Mouse (Mus musculus): ENCODE measurements at regions not wholly inside any gene's neighbourhood (a gene's known extent, or its start where the extent isn't known, plus 50 kb on each side); places are given as distances from the start of the nearest gene placed in this dataset.

DNA sequence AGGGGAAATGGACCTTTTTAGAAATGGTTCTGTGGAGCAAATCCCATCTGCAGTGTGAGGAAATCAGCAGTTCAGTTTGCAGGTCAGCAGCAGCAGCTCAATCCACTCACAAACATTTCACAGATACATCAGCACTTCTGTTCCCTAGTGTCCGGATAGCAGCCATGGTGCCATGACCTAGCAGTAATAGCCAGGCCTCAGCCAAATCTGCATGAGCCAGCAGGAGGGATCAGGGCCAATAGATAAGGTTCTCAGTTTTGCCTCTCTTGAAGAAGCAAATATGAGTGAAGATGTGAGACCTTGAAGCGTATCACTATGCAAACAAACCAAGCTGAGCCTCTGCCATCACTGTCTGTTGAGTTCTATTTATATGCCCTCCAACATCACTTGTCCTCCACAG is 380.7 kb upstream of the Chrm3 start:
- DNase-seq (ENCODE audit: low spot score), result no peak

GRCm38 (mm10) chr13:10725745-10726171 is 365.1 kb upstream of the Chrm3 start:
- no peak for DNase-seq (ENCODE audit: low spot score)

DNA sequence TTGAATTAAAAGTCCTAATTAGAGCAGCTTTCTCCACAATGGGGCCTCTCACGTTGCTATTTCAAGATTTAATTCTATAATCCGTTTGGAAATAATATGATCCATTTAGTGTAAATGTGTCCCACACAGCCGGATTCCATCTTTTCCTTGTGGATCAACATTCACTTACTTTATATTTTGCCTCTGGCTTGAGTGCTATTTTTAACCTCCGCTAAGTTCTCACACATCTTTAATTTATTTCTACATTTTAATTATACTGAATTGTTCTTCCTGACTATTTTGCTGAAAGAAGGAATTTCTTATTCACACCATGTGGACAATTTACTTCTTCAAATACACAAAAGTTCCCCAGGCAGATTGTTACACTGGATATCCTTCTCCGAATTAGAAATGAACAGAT is 364.7 kb upstream of the Chrm3 start:
- no peak for DNase-seq (ENCODE audit: low spot score)

- no peak for DNase-seq (ENCODE audit: low spot score)
Measured at GRCm38 (mm10) chr13:10720639-10721038, 360.0 kb upstream of the Chrm3 start.

GRCm38 (mm10) chr13:10711451-10711850 is 350.8 kb upstream of the Chrm3 start:
- no peak for DNase-seq (ENCODE audit: low spot score)

DNA sequence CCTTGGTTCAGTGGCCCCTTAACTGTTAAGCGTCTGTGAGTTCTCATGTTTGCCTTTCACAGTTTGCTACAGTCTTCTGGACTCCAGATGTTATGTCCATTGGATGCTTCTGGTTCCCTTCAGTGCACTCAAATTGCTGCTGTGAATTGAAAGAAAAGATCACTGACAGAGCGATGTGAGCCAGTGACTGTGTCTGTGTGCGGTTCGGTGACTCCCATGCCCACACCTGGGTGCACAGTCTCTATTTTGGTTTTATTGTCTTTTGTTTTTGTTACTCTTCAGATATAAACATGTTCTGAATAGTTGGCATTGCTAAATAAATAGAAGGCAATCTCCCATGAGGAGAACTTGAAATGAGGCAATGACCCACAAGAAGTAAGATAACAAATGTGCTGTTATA is 350.3 kb upstream of the Chrm3 start:
- DNase-seq (ENCODE audit: low spot score), result no peak

- no peak for DNase-seq (ENCODE audit: low spot score)
Measured at GRCm38 (mm10) chr13:10697146-10697545, 336.5 kb upstream of the Chrm3 start.

- DNase-seq (ENCODE audit: low spot score), result peak; percentile 53
Measured at GRCm38 (mm10) chr13:10696181-10696977, 335.7 kb upstream of the Chrm3 start.

DNA sequence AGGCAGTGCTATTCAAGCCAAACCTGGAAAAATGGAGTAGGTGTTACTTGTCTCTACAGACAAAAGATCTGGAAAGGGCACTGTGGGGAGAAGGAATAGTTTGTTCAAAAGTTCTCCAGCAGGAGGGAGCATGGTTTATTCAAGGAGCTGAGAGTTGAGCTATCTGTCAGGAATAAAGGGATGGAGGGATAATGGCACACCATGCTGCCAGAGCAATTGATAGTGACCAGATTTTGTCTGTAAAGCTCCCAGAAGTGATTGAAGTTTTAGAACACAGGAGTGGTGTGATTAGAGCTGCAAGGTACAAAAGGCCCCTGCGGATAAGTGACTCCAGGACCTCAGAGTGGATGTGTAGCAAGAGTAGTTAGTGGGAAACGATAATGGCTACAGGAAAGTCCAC is 330.7 kb upstream of the Chrm3 start:
- no peak for DNase-seq (ENCODE audit: low spot score)

GRCm38 (mm10) chr13:10687379-10687778 is 326.7 kb upstream of the Chrm3 start:
- DNase-seq (ENCODE audit: low spot score), result no peak

- DNase-seq (ENCODE audit: low spot score), result no peak
Measured at GRCm38 (mm10) chr13:10654086-10654422, 293.4 kb upstream of the Chrm3 start.

- DNase-seq (ENCODE audit: low spot score), result no peak
Measured at GRCm38 (mm10) chr13:10653376-10654085, 292.9 kb upstream of the Chrm3 start.

GRCm38 (mm10) chr13:10636859-10637258 is 276.2 kb upstream of the Chrm3 start:
- no peak for DNase-seq (ENCODE audit: low spot score)

- DNase-seq (ENCODE audit: low spot score), result no peak
Measured at GRCm38 (mm10) chr13:10630467-10630866, 269.8 kb upstream of the Chrm3 start.

GRCm38 (mm10) chr13:10619661-10620060 is 259.0 kb upstream of the Chrm3 start:
- no peak for DNase-seq (ENCODE audit: low spot score)

DNA sequence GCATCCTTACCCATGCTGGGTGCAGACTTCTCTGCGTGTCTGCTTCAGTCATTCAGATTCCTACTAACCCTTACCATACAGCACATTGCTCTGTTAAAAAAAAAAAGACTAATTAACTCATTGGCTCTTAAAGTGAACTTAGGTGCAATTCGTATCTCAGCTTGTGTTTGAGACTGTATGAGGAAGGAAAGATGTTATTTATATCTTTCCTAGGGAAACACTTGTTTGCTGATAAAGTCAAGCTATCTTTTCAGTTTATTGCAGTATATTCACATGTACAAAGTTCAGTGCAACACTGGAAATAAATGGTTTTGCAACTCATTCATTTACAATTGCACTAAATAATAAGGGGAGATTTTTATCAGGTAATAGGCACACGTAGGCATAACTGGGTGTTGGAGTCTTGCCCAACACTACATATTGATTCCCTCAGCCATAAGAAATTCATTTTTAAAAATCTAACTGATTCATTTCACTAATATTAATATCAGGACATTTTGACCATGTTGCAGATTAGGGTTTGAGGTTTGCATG is 257.8 kb upstream of the Chrm3 start:
- DNase-seq (ENCODE audit: low spot score), result no peak

- DNase-seq (ENCODE audit: low spot score), result no peak
Measured at GRCm38 (mm10) chr13:10574951-10575350, 214.3 kb upstream of the Chrm3 start.

GRCm38 (mm10) chr13:10566825-10567224 is 206.2 kb upstream of the Chrm3 start:
- no peak for DNase-seq (ENCODE audit: low spot score)

- no peak for DNase-seq (ENCODE audit: low spot score)
Measured at GRCm38 (mm10) chr13:10557559-10557958, 196.9 kb upstream of the Chrm3 start.

- no peak for DNase-seq (ENCODE audit: low spot score)
Measured at GRCm38 (mm10) chr13:10554595-10554994, 193.9 kb upstream of the Chrm3 start.

DNA sequence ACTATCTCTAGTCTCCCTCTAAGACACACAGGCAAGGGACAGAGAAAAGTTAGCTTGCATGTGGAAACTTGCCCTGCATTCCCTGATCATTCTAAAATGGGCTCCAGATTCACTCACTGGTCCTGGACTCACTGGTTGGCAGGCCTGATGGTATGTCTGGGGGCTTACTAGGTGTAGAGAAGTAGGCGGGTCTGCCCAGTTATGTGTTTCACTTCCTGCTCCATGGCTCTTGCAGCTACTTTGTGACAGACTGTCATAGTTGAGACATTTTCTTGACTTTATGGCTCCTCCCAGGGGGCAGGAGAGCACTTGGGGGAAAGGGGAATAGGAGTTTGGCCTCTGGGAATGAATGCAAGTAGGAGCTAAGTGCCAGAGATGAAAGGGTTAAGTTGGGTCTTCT is 182.1 kb upstream of the Chrm3 start:
- DNase-seq (ENCODE audit: low spot score), result no peak

DNA sequence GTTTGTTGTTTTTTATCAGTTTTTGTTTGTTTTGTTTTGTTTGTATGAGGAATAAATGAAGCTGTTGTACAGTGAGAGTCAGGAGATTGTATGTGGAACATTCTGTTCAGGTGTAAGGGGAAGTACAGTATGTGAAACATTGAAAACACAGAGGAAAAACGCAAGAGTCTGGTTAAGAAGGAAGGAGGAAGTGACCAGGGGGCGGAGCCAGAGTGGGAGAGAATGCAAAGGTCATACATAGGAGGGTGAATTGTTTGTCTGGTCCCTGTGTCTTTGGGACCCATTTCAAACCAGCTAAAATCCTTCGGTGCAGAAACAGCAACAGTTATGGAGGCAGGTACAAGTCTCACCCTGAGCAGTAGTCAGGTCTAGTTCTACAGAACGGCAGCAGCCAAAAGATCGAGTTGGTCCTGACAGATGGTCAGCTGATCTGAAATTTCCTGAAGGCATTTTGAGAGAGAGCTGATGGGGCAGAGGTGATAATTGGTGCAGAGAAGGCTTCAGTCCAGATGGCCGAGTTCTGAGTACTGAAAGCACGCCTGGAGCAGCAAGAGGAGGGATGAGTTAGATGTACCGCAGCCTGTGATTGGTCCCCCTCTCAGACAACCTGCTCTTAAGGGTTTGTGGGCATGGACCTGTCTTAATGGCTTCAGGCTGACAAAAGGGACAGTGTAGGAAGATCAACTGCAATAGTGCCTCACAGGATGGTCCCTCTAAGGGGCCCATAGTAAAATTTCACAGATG is 179.7 kb upstream of the Chrm3 start:
- no peak for DNase-seq (ENCODE audit: low spot score)

GRCm38 (mm10) chr13:10538927-10539326 is 178.3 kb upstream of the Chrm3 start:
- DNase-seq (ENCODE audit: low spot score), result no peak
